Mouse (Mus musculus) stomach, embryonic 14.5 days (tissue): ENCODE data around the gene Tmem138. TPM values are rescaled to one million over a fixed set of nuclear protein-coding genes. Genes with fewer than 3 reads are reported as not detected.
A peak's percentile ranks its signal among the peaks of the same experiment; 100 is the strongest.
"Not testable (repeated sequence)": the region's sequence is repeated elsewhere in the genome, so short reads cannot be mapped to it uniquely, and the experiment has no call there.

Source experiments
- ATAC-seq: fragments of 200-750 bp; cut with Nextera tagmentation; 2 replicates; pipeline ENCODE4 v1.8.0; 2017; ENCODE audit warnings: low read depth, moderate TSS enrichment; ENCODE audit not compliant: insufficient number of reproducible peaks, insufficient read depth, low FRiP score
- H3K27ac ChIP-seq: fragments of 300-500 bp; sonication (generic); 2 replicates; pipeline ENCODE4 v1.5.1; 2014; ENCODE audit warnings: mild to moderate bottlenecking, low read length, moderate library complexity, mixed read lengths
- H3K27me3 ChIP-seq: fragments of 300-500 bp; sonication (generic); 2 replicates; pipeline ENCODE4 v1.6.1; 2014; ENCODE audit warnings: low read length, control low read depth, mixed read lengths; ENCODE audit not compliant: control insufficient read depth, insufficient read depth
- H3K36me3 ChIP-seq: fragments of 300-500 bp; sonication (generic); 2 replicates; pipeline ENCODE4 v1.6.1; 2014; ENCODE audit warnings: mild to moderate bottlenecking, control low read depth, low read length, moderate library complexity, mixed read lengths; ENCODE audit not compliant: control insufficient read depth, insufficient read depth
- H3K4me1 ChIP-seq: fragments of 300-500 bp; sonication (generic); 2 replicates; pipeline ENCODE4 v1.6.1; 2014; ENCODE audit warnings: low read length, control low read depth, mixed read lengths; ENCODE audit not compliant: control insufficient read depth, insufficient read depth
- H3K4me2 ChIP-seq: fragments of 300-500 bp; sonication (generic); replicated peaks from 2 replicates; pipeline ENCODE4 v1.6.1; 2014; ENCODE audit warnings: low read depth, low read length, control low read depth
- H3K4me3 ChIP-seq: fragments of 300-500 bp; sonication (generic); 2 replicates; pipeline ENCODE4 v1.5.1; 2014; ENCODE audit warnings: low read depth, low read length, control low read depth
- H3K9ac ChIP-seq: fragments of 300-500 bp; sonication (generic); replicated peaks from 2 replicates; pipeline ENCODE4 v1.6.1; 2014; ENCODE audit warnings: low read depth, mild to moderate bottlenecking, control low read depth, low read length, moderate library complexity, mixed read lengths
- H3K9me3 ChIP-seq: fragments of 300-500 bp; sonication (generic); 2 replicates; pipeline ENCODE4 v1.6.1; 2016; ENCODE audit warnings: low read depth, low read length, control low read depth; ENCODE audit not compliant: control insufficient read depth
- WGBS: fragments of 180-500 bp; shearing (Covaris S2); extraction: QIAGEN DNeasy Blood & Tissue Kit; methylation state at CpG from one replicate; pipeline ENCODE4 v1.1.7; 2014; 5-methylcytosine and 5-hydroxymethylcytosine counted together
- polyA plus RNA-seq: library from polyadenylated mRNA; unstranded; fragments of >200 nt; fragmentation: Nextera tagmentation; extraction: Ambion mirVana; gene quantifications from 2 replicates; pipeline ENCODE4 v1.2.1, GENCODE M21; 2014

Gene Tmem138
- polyA plus RNA-seq, 1 experiment from 2014 or later, result 38.4 TPM

- no peaks in the 10 kb centered on the region for H3K27me3 ChIP-seq
- no peak overlapping the region for H3K4me2 ChIP-seq
- H3K9me3 ChIP-seq, result no peaks in the 10 kb centered on the region
- H3K4me3 ChIP-seq, result no peak overlapping the region
- H3K4me1 ChIP-seq, result no peaks in the 10 kb centered on the region
- no peak for ATAC-seq
- no peak overlapping the region for H3K9ac ChIP-seq
- H3K36me3 ChIP-seq, result no peaks in the 10 kb centered on the region
- WGBS, result 51% methylated on average over 6 of the region's 6 CpGs
- no peak overlapping the region for H3K27ac ChIP-seq
Measured at GRCm38 (mm10) chr19:10561558-10562314, 15.4 kb downstream of the Tmem138 start.

GRCm38 (mm10) chr19:10560108-10560507, 17.1 kb downstream of the Tmem138 start:
- Histone ChIP-seq H3K4me1 (peaks cover 6% of the 10 kb centered on the region; the same call in 1 of the 2 replicates), H3K4me3 (no peak overlapping the region), H3K27ac (no peak overlapping the region), H3K9ac (no peak overlapping the region), H3K27me3 (no peaks in the 10 kb centered on the region), H3K36me3 (no peaks in the 10 kb centered on the region), H3K9me3 (no peaks in the 10 kb centered on the region), H3K4me2 (no peak overlapping the region)
- 34% methylated on average over 5 of the region's 5 CpGs for WGBS
- no peak for ATAC-seq

DNA sequence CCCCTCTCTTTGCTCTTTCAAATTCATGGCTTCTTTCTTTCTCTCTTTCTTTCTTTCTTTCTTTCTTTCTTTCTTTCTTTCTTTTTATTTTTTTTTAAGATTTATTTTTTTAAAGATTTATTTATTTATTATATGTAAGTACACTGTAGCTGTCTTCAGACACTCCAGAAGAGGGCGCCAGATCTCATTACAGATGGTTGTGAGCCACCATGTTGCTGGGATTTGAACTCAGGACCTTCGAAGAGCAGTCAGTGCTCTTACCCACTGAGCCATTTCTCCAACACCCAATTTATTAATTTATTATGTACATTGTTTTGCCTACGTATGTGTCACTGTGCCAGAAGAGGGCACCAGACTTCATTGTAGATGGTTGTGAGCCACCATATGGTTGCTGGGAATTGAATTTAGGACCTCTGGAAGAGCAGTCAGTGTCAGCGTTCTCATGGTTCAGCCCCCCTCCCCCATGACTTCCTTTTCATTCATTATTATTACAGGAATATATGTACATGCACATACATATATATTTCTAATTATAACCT, 19.3 kb downstream of the Tmem138 start:
- H3K36me3 ChIP-seq, H3K4me3 ChIP-seq, H3K27me3 ChIP-seq, H3K27ac ChIP-seq, H3K9ac ChIP-seq, H3K9me3 ChIP-seq, H3K4me2 ChIP-seq, ATAC-seq: not testable (repeated sequence)
- H3K4me1 ChIP-seq, result peaks cover 13% of the 10 kb centered on the region; the same call in 1 of the 2 replicates
- WGBS, result 75% methylated on average over 4 of the region's 4 CpGs

DNA sequence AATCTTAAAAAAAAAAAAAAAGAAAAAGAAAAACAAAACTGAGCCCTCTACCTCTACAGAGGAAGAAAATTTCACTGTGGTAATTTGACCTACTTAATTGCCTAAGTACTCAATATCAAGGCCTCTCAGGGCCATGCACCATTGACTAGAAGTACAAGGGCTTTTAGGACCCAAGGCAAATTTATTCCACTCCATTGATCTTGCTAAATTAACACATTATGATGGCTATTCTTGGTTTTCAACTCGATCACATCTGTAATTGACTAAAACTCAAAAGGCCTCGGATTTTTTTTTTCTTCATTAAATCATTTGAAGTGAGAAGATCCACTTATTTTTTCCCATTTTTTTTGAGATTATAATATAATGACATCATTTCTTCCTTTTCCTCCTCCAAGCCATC, 19.7 kb downstream of the Tmem138 start:
- Histone ChIP-seq H3K4me2 (no peak overlapping the region), H3K9ac (no peak overlapping the region), H3K4me1 (peaks cover 13% of the 10 kb centered on the region; the same call in 1 of the 2 replicates), H3K4me3 (no peak overlapping the region), H3K27ac (no peak overlapping the region), H3K36me3 (no peaks in the 10 kb centered on the region; the same call in 1 of the 2 replicates), H3K9me3 (no peaks in the 10 kb centered on the region), H3K27me3 (no peaks in the 10 kb centered on the region)
- 73% methylated on average over 2 of the region's 2 CpGs for whole genome bisulfite sequencing
- ATAC-seq, result no peak

DNA sequence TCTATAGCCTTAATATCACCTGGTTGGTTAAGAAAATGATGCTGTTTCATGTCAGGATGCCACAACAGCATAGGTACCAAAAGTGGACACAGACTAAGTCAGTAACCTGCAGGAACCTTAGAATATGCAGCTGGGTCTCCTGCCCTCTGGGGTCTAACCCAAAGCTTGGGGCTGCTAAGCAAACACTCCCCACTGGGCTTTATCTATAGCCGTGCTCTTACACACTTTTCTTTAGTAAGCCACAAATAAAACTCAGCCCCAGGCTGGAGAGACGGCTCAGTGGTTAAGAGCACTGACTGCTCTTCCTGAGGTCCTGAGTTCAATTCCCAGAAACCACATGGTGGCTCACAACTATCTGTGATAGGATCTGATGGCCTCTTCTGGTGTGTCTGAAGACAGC, 20.2 kb downstream of the Tmem138 start:
- no peak overlapping the region for H3K4me3 ChIP-seq

DNA sequence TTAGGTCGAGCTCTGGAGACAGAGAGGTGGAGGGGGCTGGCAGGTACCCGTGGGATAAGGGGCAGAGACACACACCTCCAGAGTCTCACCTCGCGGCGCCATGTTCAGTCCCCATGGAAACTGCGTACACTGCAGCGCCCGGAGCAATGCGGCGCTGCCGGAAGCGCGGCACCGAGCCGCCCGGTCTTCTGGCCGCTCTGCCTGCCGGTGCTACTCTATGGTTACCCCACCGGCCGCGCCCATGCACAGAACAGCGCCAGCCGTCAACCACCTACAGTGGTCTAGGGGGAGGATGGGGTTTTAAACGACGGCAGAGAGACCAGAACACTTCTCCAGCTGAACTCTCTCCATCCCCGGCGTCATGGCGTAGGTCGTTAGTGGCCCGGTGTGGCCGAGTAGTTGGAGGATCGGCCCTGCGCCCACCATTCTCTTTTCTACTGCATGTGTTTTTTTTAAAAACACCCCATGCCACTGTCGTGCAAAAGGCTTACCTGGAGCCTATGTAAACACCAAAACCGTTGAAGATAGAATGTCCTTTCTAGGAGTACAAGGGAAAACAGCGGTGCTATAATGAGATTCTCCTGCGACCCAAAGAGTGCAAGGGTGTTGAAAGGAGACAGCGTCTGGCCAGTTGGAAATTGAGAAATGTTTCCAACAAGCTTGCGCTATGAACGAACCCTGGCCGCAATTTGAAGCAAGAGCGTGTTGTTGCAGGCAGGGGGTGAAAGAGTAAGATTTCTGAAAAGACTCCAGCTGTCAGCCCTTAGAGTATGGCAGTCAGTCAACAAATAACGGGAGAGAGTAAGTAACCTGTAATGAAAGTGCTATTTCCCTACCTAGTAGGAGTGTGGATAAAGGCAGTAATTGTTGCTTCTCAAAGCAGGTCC, 21.3 kb downstream of the Tmem138 start, which contains the start of gene Tmem216:
Gene Tmem216, minus strand, starts transcription at position 615 of the 887 bp plus-strand sequence.
- H3K27me3 ChIP-seq, result no peaks in the 10 kb centered on the region
- no peaks in the 10 kb centered on the region for H3K9me3 ChIP-seq
- peaks cover 10% of the 10 kb centered on the region; the same call in 1 of the 2 replicates for H3K36me3 ChIP-seq
- H3K27ac ChIP-seq, result peak within 1 kb of the TSS; percentile 16; the same call in 1 of the 2 replicates
- peak within 1 kb of the TSS; percentile 76 for H3K4me2 ChIP-seq
- H3K4me1 ChIP-seq, result peaks cover 13% of the 10 kb centered on the region; the same call in 1 of the 2 replicates
- peak; percentile 97 for ATAC-seq
- H3K4me3 ChIP-seq, result peak within 1 kb of the TSS; percentile 55
- H3K9ac ChIP-seq, result peak within 1 kb of the TSS; percentile 50
- WGBS, result under 1% methylated on average over 43 of the region's 43 CpGs

More for the DNA sequence above, 20.2 kb downstream of the Tmem138 start:
- no peaks in the 10 kb centered on the region for H3K27me3 ChIP-seq
- peaks cover 13% of the 10 kb centered on the region; the same call in 1 of the 2 replicates for H3K4me1 ChIP-seq
- H3K36me3 ChIP-seq, result no peaks in the 10 kb centered on the region; the same call in 1 of the 2 replicates
- no peaks in the 10 kb centered on the region for H3K9me3 ChIP-seq
- ATAC-seq, result no peak
- no peak overlapping the region for H3K4me2 ChIP-seq
- H3K9ac ChIP-seq, result no peak overlapping the region
- H3K27ac ChIP-seq, result no peak overlapping the region
- whole genome bisulfite sequencing, result 63% methylated on average over 2 of the region's 2 CpGs

DNA sequence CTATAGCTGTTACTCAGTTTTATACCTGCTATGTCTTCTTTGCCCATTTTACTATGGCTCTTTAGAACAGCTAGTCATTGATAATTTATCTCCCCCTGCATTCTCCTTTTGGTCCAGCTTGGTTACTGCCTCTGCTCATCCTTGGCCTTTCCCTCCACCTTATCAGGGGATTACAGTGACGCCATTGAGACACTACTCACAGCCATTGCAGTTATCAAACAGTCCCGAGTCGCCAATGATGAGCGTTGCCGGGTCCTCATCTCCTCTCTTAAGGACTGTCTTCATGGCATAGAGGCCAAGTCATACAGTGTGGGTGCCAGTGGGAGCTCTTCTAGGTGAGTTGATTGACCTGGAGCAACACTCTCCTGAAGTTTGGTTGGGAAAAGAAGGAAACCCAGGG, 37.7 kb downstream of the Tmem138 start:
- Histone ChIP-seq H3K4me1 (no peaks in the 10 kb centered on the region), H3K27me3 (no peaks in the 10 kb centered on the region), H3K4me2 (no peak overlapping the region), H3K27ac (no peak overlapping the region), H3K36me3 (peaks cover 84% of the 10 kb centered on the region), H3K9me3 (no peaks in the 10 kb centered on the region), H3K9ac (no peak overlapping the region), H3K4me3 (no peak overlapping the region)
- no peak for ATAC-seq
- 95% methylated on average over 5 of the region's 5 CpGs for WGBS

DNA sequence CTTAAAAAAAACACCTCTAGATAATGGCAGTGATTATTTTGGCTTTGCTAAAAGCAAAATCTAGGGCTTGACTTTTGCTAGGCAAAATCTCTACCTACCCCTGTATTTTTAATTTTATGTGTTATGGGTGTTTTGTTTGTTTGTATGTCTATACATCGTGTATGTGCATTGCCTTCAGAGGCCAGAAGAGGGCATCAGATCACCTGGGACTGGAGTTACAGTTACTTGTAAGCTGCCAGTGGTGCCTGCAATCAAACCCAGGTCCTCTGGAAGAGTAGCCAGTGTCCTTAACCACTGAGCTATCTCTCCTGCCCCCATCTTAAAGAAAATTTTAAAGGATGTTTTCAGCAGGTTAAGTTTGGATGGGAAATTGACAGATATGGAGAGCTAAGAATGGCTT, 47.1 kb downstream of the Tmem138 start:
- H3K9me3 ChIP-seq, result no peaks in the 10 kb centered on the region
- WGBS, result 87% methylated on average over 1 of the region's 1 CpGs
- no peak overlapping the region for H3K4me2 ChIP-seq
- peaks cover 12% of the 10 kb centered on the region for H3K4me1 ChIP-seq
- no peak overlapping the region for H3K27ac ChIP-seq
- H3K27me3 ChIP-seq, result no peaks in the 10 kb centered on the region
- no peak overlapping the region for H3K4me3 ChIP-seq
- peaks cover 43% of the 10 kb centered on the region for H3K36me3 ChIP-seq
- ATAC-seq, result no peak
- no peak overlapping the region for H3K9ac ChIP-seq
